Mouse (Mus musculus) adrenal gland, postnatal 25 days (tissue): Measurements from ENCODE around the gene Cdc27. TPM values are rescaled to one million over a fixed set of nuclear protein-coding genes. Genes with fewer than 3 reads are reported as not detected.
A peak's percentile ranks its signal among the peaks of the same experiment; 100 is the strongest.

Experiments used
- DNase-seq: peaks from one replicate; pipeline ENCODE4 v3.0.0; 2021; ENCODE audit warnings: mixed read lengths
- total RNA-seq: library from RNA; stranded (reverse); gene quantifications from 2 replicates; pipeline ENCODE4 v1.2.3, GENCODE M21; 2021

Gene Cdc27
- total RNA-seq, 1 experiment from 2014 or later = 68.9 TPM

- DNase-seq = no peak
Measured at GRCm38 (mm10) chr11:104479505-104479904, 70.9 kb downstream of the Cdc27 start.

DNA sequence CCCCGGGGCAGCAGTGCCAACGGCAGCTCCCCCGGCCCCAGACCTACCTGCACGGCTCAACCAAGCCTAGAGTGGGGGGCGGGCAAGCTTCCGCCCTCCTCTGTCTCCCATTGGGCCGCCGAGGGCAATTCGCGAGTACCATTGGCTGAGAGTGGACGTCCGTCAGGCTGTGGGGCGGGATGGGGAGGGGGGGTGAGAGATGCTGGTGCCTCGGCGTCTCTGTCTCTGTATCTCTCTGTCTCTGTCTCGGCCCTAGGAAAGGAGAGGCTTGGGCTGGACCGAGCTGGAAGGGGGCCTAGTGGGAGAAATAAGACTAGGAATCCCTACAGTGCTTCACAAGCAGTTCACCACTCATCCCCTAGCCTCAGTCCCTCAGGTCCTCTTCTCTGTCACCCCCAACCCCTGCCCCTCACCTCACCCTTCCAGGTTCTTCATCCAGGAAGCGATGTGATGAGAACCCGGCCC, 81.0 kb downstream of the Cdc27 start:
- DNase-seq = peak; percentile 93

GRCm38 (mm10) chr11:104468751-104469268, 81.6 kb downstream of the Cdc27 start, which contains the start of gene Kansl1:
TSS of gene Kansl1 (minus strand) at chr11:104468861.
- DNase-seq = peak; percentile 41

DNA sequence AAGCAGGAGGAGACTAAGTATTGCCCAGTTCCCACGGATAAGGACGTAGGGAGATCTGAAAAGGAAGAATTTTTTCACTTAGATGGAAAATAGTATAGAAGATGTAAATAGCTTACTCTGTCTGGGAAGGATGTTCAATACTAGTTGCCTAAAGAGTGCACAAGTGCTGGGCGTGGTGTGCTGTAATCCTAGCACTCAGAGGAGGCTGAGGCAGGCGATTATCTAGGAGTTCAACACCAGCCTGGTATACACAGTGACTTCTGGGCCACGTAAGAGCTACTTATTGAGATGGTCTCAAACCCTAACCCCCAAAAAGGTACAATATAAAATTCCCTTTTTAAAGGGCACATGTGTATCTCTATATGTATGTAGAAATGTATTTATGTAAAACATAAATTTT, 82.7 kb downstream of the Cdc27 start:
- no peak for DNase-seq

- peak; percentile 27 for DNase-seq
Measured at GRCm38 (mm10) chr11:104461551-104461950, 88.9 kb downstream of the Cdc27 start.

DNA sequence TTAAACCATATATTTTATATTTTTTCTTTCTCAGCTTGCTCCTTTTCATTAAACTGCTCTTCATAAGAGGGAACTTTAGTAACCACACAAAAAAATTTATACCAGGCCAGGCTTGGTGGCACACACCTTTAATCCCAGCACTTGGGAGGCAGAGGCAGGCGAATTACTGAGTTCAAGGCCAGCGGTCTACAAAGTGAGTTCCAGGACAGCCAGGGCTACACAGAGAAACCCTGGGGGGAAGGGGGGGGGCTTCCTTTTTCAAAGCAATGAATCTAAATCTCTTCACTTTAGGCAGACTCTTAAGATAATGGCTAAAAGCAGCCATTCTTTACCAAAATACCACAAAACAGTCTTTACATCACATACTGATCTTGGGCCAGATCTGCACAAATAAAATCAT, 90.7 kb downstream of the Cdc27 start:
- no peak for DNase-seq

DNA sequence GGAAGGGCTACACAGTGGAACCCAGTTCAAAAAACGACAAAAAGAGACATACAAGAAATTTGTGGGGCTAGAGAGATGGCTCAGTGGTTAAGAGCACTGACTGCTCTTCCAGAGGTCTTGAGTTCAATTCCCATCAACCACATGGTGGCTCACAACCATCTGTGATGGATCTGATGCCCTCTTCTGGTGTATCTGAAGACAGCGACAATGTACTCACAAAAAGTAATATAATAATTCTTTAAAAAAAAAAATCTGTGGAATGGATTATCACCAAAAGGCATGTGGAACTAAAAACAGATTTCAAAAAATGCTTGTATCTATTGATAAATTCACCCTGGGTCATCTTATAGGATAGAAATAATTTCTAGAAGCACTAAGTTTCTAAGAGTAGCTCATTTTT, 91.9 kb downstream of the Cdc27 start:
- no peak for DNase-seq

Other genes starting within 250 kb of the Cdc27 start
- gene Kansl1, start 81.8 kb downstream of the Cdc27 start, total RNA-seq = 56.5 and 62.6 TPM in 2 replicates
- gene Myl4, start within 50 bp of the Cdc27 start, total RNA-seq = 2.9 and 3.4 TPM in 2 replicates
- gene Itgb3, start 57.4 kb upstream of the Cdc27 start, total RNA-seq = 5.4 and 6.1 TPM in 2 replicates
- 0.06 TPM in 1 of 2 replicates, not detected in the other for gene Gm11639, start 135.1 kb upstream of the Cdc27 start, total RNA-seq